Mouse (Mus musculus) adrenal gland, postnatal 0 days (tissue): Measurements from ENCODE around the gene Zfp706. TPM values are rescaled to one million over a fixed set of nuclear protein-coding genes. Genes with fewer than 3 reads are reported as not detected.

Experiments
- polyA plus RNA-seq: library from polyadenylated mRNA; unstranded; fragments of >200 nt; fragmentation: Nextera tagmentation; extraction: Ambion mirVana; gene quantifications from 2 replicates; pipeline ENCODE4 v1.2.1, GENCODE M21; 2015

The Zfp706 gene
- 319 and 467 TPM in 2 replicates for polyA plus RNA-seq

DNA sequence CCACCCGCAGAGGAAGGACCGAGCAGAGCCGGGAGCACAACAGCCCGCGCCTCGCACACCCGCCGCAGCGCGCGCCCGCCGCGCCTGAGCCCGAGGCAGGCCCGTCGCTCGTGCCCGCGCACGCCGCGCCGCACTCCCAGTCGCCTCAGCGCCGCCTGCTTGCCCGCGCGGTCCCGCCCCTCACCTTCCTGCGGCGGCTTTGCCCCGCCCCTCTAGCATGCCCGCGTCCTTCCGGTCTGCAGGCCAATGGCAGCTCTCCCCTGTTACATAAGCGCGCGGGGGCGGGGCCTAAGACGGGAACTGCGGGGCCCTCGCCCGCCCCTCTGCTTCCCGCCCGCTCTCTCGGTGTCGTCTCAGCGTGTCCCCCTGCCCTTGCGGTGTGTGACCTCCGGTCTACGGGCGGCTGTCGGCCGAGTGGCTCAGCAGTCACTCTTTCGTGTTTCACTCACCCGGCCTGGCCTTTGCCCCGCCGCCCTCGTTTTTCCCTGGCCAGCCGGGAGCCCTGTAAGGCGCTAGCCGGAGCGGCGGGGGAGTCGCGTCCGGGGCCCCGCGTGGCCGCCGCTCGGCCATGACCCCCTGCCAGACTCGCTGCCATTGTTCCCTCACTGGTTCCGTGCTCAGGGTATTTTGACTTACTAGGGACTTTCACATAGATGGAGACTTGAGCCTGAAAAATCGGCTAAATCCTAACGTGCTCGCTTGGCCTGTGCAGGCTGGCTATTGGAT lies at the start of gene Zfp706:
Zfp706 (minus strand) TSS at position 541 of the 726 bp plus-strand sequence.

